Mouse (Mus musculus) neural tube, embryonic 13.5 days (tissue): Measurements from ENCODE around the gene Bcl2l13. TPM values are rescaled to one million over a fixed set of nuclear protein-coding genes. Genes with fewer than 3 reads are reported as not detected.

Source experiments
- ATAC-seq: fragments of 200-750 bp; cut with Nextera tagmentation; 2 replicates; pipeline ENCODE4 v1.8.0; 2017; ENCODE audit warnings: low read depth, mild to moderate bottlenecking, moderate TSS enrichment, moderate library complexity
- H3K27ac ChIP-seq: fragments of 300-500 bp; sonication (generic); replicated peaks from 2 replicates; pipeline ENCODE4 v1.5.1; 2015; ENCODE audit warnings: moderate library complexity, mild to moderate bottlenecking, inconsistent platforms
- H3K27me3 ChIP-seq: fragments of 300-500 bp; sonication (generic); 2 replicates; pipeline ENCODE4 v1.6.1; 2015; ENCODE audit warnings: mild to moderate bottlenecking, inconsistent platforms
- H3K36me3 ChIP-seq: fragments of 300-500 bp; sonication (generic); 2 replicates; pipeline ENCODE4 v1.6.1; 2015; ENCODE audit warnings: mild to moderate bottlenecking, inconsistent platforms
- H3K4me1 ChIP-seq: fragments of 300-500 bp; sonication (generic); replicated peaks from 2 replicates; pipeline ENCODE4 v1.6.1; 2015; ENCODE audit warnings: inconsistent platforms
- H3K4me2 ChIP-seq: fragments of 300-500 bp; sonication (generic); 2 replicates; pipeline ENCODE4 v1.6.1; 2015; ENCODE audit warnings: inconsistent platforms, mild to moderate bottlenecking, moderate library complexity
- H3K4me3 ChIP-seq: fragments of 300-500 bp; sonication (generic); 2 replicates; pipeline ENCODE4 v1.5.1; 2015; ENCODE audit warnings: mild to moderate bottlenecking, inconsistent platforms
- H3K9ac ChIP-seq: fragments of 300-500 bp; sonication (generic); 2 replicates; pipeline ENCODE4 v1.6.1; 2015; ENCODE audit warnings: moderate library complexity, mild to moderate bottlenecking, inconsistent platforms
- H3K9me3 ChIP-seq: fragments of 300-500 bp; sonication (generic); 2 replicates; pipeline ENCODE4 v1.6.1; 2016; ENCODE audit warnings: inconsistent platforms
- WGBS: fragments of 180-500 bp; shearing (Covaris S2); methylation state at CpG from one replicate; pipeline ENCODE4 v1.1.7; 2015; 5-methylcytosine and 5-hydroxymethylcytosine counted together
- microRNA-seq: library from miRNA; unstranded; fragments of <30 nt; microRNA quantifications from one replicate; pipeline ENCODE4, GENCODE M21; 2016
- polyA plus RNA-seq: library from polyadenylated mRNA; unstranded; fragments of >200 nt; fragmentation: Nextera tagmentation; extraction: Ambion mirVana; gene quantifications from 2 replicates; pipeline ENCODE4 v1.2.1, GENCODE M21; 2015

Gene Bcl2l13
- polyA plus RNA-seq, 1 experiment from 2014 or later: 23.6 TPM

DNA sequence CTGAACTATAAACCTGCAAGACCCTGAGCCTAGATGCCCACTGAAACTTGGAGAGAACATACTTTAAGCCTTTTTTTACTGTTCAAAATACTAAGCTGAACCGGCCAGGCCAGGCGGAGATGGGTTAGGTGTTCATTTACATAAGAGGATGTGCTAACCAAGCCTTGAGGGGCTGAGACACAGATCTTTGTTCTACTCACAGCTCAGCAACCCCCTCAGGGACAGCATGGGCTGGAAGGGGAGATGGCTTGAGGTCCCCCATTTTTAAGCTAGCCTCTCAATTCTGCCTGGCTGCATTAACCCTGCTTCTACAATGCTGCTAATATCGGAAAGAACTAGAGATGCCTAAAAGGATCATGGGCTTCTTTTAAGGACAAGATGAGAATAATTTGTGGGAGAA lies 103.8 kb downstream of the Bcl2l13 start:
- no peak overlapping the region for H3K27ac ChIP-seq
- no peaks in the 10 kb centered on the region for H3K4me1 ChIP-seq
- ATAC-seq: no peak
- H3K27me3 ChIP-seq: no peaks in the 10 kb centered on the region
- 83% methylated on average over 3 of the region's 3 CpGs for WGBS
- no peaks in the 10 kb centered on the region for H3K9me3 ChIP-seq
- no peak overlapping the region for H3K4me2 ChIP-seq
- H3K36me3 ChIP-seq: peaks cover 21% of the 10 kb centered on the region
- H3K4me3 ChIP-seq: no peak overlapping the region
- H3K9ac ChIP-seq: no peak overlapping the region

DNA sequence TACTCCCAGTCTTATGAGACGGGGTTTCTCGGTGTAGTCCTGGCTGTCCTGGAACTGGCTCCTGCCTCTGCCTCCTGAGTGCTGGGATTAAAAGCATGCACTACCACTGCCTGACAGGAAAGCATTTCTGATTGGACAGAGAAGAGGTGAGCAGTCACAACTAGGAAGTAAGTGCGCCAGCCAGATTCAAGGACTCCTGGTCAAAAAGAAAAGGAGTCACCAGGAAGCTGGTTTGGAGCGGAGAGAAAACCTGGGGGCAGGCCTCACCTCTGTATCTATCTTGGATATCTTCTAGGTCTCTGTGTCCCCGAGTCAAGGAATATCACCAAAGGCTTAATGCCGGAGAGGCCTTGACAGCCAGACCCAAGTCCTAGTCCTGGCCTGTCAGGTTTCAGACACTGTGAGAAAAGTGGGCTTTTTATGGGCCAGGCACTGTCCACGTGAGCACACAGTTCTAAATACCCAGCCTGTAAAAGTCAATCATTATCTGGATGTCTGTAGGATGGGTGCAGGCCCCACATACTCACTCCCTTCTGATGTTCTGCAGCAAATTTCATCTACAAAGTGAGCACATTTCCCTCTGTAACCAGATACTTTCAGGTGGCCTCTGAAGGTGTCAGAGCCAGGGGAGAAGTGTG lies 104.6 kb downstream of the Bcl2l13 start:
- no peak for ATAC-seq
- WGBS: 86% methylated on average over 7 of the region's 7 CpGs
- Histone ChIP-seq H3K4me1 (no peaks in the 10 kb centered on the region), H3K4me3 (no peak overlapping the region), H3K27me3 (no peaks in the 10 kb centered on the region), H3K9me3 (no peaks in the 10 kb centered on the region), H3K9ac (no peak overlapping the region), H3K4me2 (no peak overlapping the region), H3K27ac (no peak overlapping the region), H3K36me3 (peaks cover 19% of the 10 kb centered on the region)

- ATAC-seq: no peak
- H3K36me3 ChIP-seq: peaks cover 22% of the 10 kb centered on the region
- no peaks in the 10 kb centered on the region for H3K9me3 ChIP-seq
- 70% methylated on average over 7 of the region's 7 CpGs for WGBS
- no peak overlapping the region for H3K9ac ChIP-seq
- H3K4me1 ChIP-seq: no peaks in the 10 kb centered on the region
- H3K27me3 ChIP-seq: no peaks in the 10 kb centered on the region
- no peak overlapping the region for H3K4me2 ChIP-seq
- no peak overlapping the region for H3K27ac ChIP-seq
- no peak overlapping the region for H3K4me3 ChIP-seq
Measured at GRCm38 (mm10) chr6:120941084-120941481, 105.1 kb downstream of the Bcl2l13 start.

GRCm38 (mm10) chr6:120941575-120941974 lies 105.6 kb downstream of the Bcl2l13 start:
- Histone ChIP-seq H3K27ac (no peak overlapping the region), H3K4me1 (no peaks in the 10 kb centered on the region), H3K27me3 (no peaks in the 10 kb centered on the region), H3K4me2 (no peak overlapping the region), H3K9ac (no peak overlapping the region), H3K9me3 (no peaks in the 10 kb centered on the region), H3K36me3 (peaks cover 27% of the 10 kb centered on the region), H3K4me3 (no peak overlapping the region)
- no peak for ATAC-seq
- 93% methylated on average over 13 of the region's 13 CpGs for WGBS

Small RNA genes lying within 50 kb of the gene (microRNA-seq; reads per million reads assigned to microRNA genes)
- not detected for gene Gm25193

Other genes with a start within 250 kb of the Bcl2l13 start
- gene Cecr2, start 169.8 kb upstream of the Bcl2l13 start, polyA plus RNA-seq: 7.1 and 7.9 TPM in 2 replicates
- gene Slc25a18, start 62.6 kb upstream of the Bcl2l13 start, polyA plus RNA-seq: 9.5 and 11.5 TPM in 2 replicates
- 301 TPM in 2 replicates for gene Atp6v1e1, start 13.4 kb upstream of the Bcl2l13 start, polyA plus RNA-seq
- 26.9 and 27.4 TPM in 2 replicates for gene Bid, start 80.6 kb downstream of the Bcl2l13 start, polyA plus RNA-seq